Mouse (Mus musculus): ENCODE data around the gene Sec1.

GRCm38 (mm10) chr7:45677627-45678295, 16.4 kb downstream of the Sec1 start:
- TF ChIP-seq USF1 (IDR thresholded peaks at IDR 0.05; ENCODE audit: low read depth) = no peak
- TF ChIP-seq CTCF (IDR thresholded peaks at IDR 0.05; ENCODE audit: control insufficient read depth, insufficient read depth, insufficient read length) = no peak
- TF ChIP-seq MYOG (IDR thresholded peaks at IDR 0.05; ENCODE audit: control insufficient read depth, extremely low read depth, insufficient read length) = no peak
- no peak for TF ChIP-seq MAX (IDR thresholded peaks at IDR 0.05)

Measured in C2C12 (cell line).